Mouse (Mus musculus): ENCODE results near the gene Cfap97. TPM values are rescaled to one million over a fixed set of nuclear protein-coding genes. Genes with fewer than 3 reads are reported as not detected.

Cfap97 gene
- total and polyA plus RNA-seq, 2 experiments from 2014 or later: 15.2 to 28.0 TPM

- H3K9me3 ChIP-seq (ENCODE audit: low read length): no peaks in the 10 kb centered on the region
- H3K27ac ChIP-seq: no peak overlapping the region
- TF ChIP-seq CTCF (IDR thresholded peaks at IDR 0.05; ENCODE audit: low read depth): no peak
- H3K27me3 ChIP-seq (ENCODE audit: insufficient read depth, low read length): no peaks in the 10 kb centered on the region
- DNase-seq (ENCODE audit: low spot score) (no peak), ATAC-seq (no peak)
- H3K4me2 ChIP-seq (ENCODE audit: low read depth, low read length): no peak overlapping the region
- H3K4me1 ChIP-seq (ENCODE audit: insufficient read depth, low read length): no peaks in the 10 kb centered on the region
- H3K4me3 ChIP-seq (ENCODE audit: low read length): no peak overlapping the region
- no peaks in the 10 kb centered on the region for H3K36me3 ChIP-seq (ENCODE audit: insufficient read depth, low read length)
- WGBS: 94% methylated on average over 4 of the region's 4 CpGs
- H3K9ac ChIP-seq (replicated peaks; ENCODE audit: low read length): no peak overlapping the region
These were observed 9.0 kb upstream of the Cfap97 start for GRCm38 (mm10) chr8:46142498-46143081.

- Histone ChIP-seq H3K4me1 (ENCODE audit: insufficient read depth, low read length) (no peaks in the 10 kb centered on the region), H3K27me3 (ENCODE audit: insufficient read depth, low read length) (no peaks in the 10 kb centered on the region), H3K9ac (replicated peaks; ENCODE audit: low read length) (no peak overlapping the region), H3K36me3 (ENCODE audit: insufficient read depth, low read length) (no peaks in the 10 kb centered on the region), H3K4me3 (ENCODE audit: low read length) (no peak overlapping the region), H3K4me2 (ENCODE audit: low read depth, low read length) (no peak overlapping the region), H3K9me3 (ENCODE audit: low read length) (no peaks in the 10 kb centered on the region), H3K27ac (no peak overlapping the region)
- ATAC-seq (0 out of 2 replicates have a peak, but pooled peaks have one; percentile 25), DNase-seq (ENCODE audit: low spot score) (no peak)
- no peak for TF ChIP-seq CTCF (IDR thresholded peaks at IDR 0.05; ENCODE audit: low read depth)
- WGBS: 68% methylated on average over 5 of the region's 5 CpGs
These were observed 8.1 kb upstream of the Cfap97 start for GRCm38 (mm10) chr8:46143470-46143869.

- 0 out of 2 replicates have a peak, but pooled peaks have one; percentile 15 for ATAC-seq
- Histone ChIP-seq H3K4me1 (ENCODE audit: insufficient read depth, low read length) (no peaks in the 10 kb centered on the region), H3K9ac (replicated peaks; ENCODE audit: low read length) (no peak overlapping the region), H3K36me3 (ENCODE audit: insufficient read depth, low read length) (no peaks in the 10 kb centered on the region), H3K27me3 (ENCODE audit: insufficient read depth, low read length) (no peaks in the 10 kb centered on the region), H3K4me2 (ENCODE audit: low read depth, low read length) (no peak overlapping the region), H3K4me3 (ENCODE audit: low read length) (no peak overlapping the region), H3K9me3 (ENCODE audit: low read length) (no peaks in the 10 kb centered on the region), H3K27ac (no peak overlapping the region)
- TF ChIP-seq CTCF (IDR thresholded peaks at IDR 0.05; ENCODE audit: low read depth): no peak
- DNase-seq (ENCODE audit: low spot score): peak; percentile 27
- 25% methylated on average over 1 of the region's 1 CpGs for WGBS
These were observed 7.6 kb upstream of the Cfap97 start for GRCm38 (mm10) chr8:46143924-46144323.

GRCm38 (mm10) chr8:46146173-46146572 is 5.4 kb upstream of the Cfap97 start:
- Histone ChIP-seq H3K9me3 (ENCODE audit: low read length) (no peaks in the 10 kb centered on the region), H3K4me3 (ENCODE audit: low read length) (no peak overlapping the region), H3K27ac (no peak overlapping the region), H3K9ac (replicated peaks; ENCODE audit: low read length) (no peak overlapping the region), H3K4me2 (ENCODE audit: low read depth, low read length) (peak overlapping the region; percentile 4; the same call in 1 of the 2 replicates), H3K27me3 (ENCODE audit: insufficient read depth, low read length) (no peaks in the 10 kb centered on the region), H3K36me3 (ENCODE audit: insufficient read depth, low read length) (no peaks in the 10 kb centered on the region), H3K4me1 (ENCODE audit: insufficient read depth, low read length) (peaks cover 6% of the 10 kb centered on the region; the same call in 1 of the 2 replicates)
- ATAC-seq (peak; percentile 55; the same call in 1 of the 2 replicates), DNase-seq (ENCODE audit: low spot score) (no peak)
- TF ChIP-seq CTCF (IDR thresholded peaks at IDR 0.05; ENCODE audit: low read depth): no peak
- WGBS: 43% methylated on average over 3 of the region's 3 CpGs

GRCm38 (mm10) chr8:46149306-46149705 is 2.3 kb upstream of the Cfap97 start:
- Histone ChIP-seq H3K4me2 (ENCODE audit: low read depth, low read length) (peak overlapping the region; percentile 18; the same call in 1 of the 2 replicates), H3K27ac (no peak overlapping the region), H3K36me3 (ENCODE audit: insufficient read depth, low read length) (no peaks in the 10 kb centered on the region), H3K27me3 (ENCODE audit: insufficient read depth, low read length) (no peaks in the 10 kb centered on the region), H3K9ac (replicated peaks; ENCODE audit: low read length) (no peak overlapping the region), H3K4me1 (ENCODE audit: insufficient read depth, low read length) (peaks cover 6% of the 10 kb centered on the region; the same call in 1 of the 2 replicates), H3K9me3 (ENCODE audit: low read length) (no peaks in the 10 kb centered on the region), H3K4me3 (ENCODE audit: low read length) (no peak overlapping the region)
- no peak for DNase-seq (ENCODE audit: low spot score)
- WGBS: 83% methylated on average over 6 of the region's 6 CpGs
- no peak for TF ChIP-seq CTCF (IDR thresholded peaks at IDR 0.05; ENCODE audit: low read depth)
- no peak for ATAC-seq

- no peak overlapping the region for H3K9ac ChIP-seq (replicated peaks; ENCODE audit: low read length)
- no peaks in the 10 kb centered on the region for H3K36me3 ChIP-seq (ENCODE audit: insufficient read depth, low read length)
- no peaks in the 10 kb centered on the region for H3K9me3 ChIP-seq (ENCODE audit: low read length)
- ATAC-seq (no peak), DNase-seq (ENCODE audit: low spot score) (peak; percentile 8)
- 82% methylated on average over 9 of the region's 9 CpGs for WGBS
- H3K4me2 ChIP-seq (ENCODE audit: low read depth, low read length): peak overlapping the region; percentile 86; the same call in 1 of the 2 replicates
- H3K27ac ChIP-seq: no peak overlapping the region
- peak; percentile 35; the same call in 1 of the 2 replicates for TF ChIP-seq CTCF (IDR thresholded peaks at IDR 0.05; ENCODE audit: low read depth)
- peaks cover 6% of the 10 kb centered on the region; the same call in 1 of the 2 replicates for H3K4me1 ChIP-seq (ENCODE audit: insufficient read depth, low read length)
- no peaks in the 10 kb centered on the region for H3K27me3 ChIP-seq (ENCODE audit: insufficient read depth, low read length)
- H3K4me3 ChIP-seq (ENCODE audit: low read length): no peak overlapping the region
These were observed 1.8 kb upstream of the Cfap97 start for GRCm38 (mm10) chr8:46149782-46150181.

Measured in hindbrain, postnatal 0 days (tissue).